Mouse (Mus musculus): Measurements from ENCODE around the gene Rbck1. TPM values are rescaled to one million over a fixed set of nuclear protein-coding genes. Genes with fewer than 3 reads are reported as not detected.
A peak's percentile ranks its signal among the peaks of the same experiment; 100 is the strongest.

Rbck1 gene
- polyA plus RNA-seq, 1 experiment from 2014 or later: 67.9 TPM

DNA sequence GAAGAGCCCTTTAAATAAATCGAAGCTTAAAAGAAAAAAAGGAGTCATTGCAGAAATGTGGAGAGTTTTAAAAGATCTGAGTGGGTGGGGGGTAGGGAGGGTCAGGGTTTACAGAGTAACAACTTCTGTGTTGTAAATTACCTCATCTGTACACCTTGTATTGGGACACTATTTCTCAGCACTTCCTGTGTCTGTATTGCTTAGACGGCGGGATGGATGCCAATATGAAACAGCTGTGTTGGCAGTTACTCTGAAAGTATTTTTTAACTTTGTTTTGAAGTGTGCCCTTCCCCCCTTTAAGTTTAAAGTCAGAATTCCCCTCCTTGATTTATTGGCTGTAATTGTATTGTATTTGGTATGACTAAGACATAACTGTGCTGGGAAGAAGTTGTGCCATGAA, 51.0 kb downstream of the Rbck1 start:
- Histone ChIP-seq H3K4me3 (ENCODE audit: low read depth, low read length) (no peak overlapping the region), H3K4me1 (ENCODE audit: insufficient read depth, low read depth, low read length) (no peaks in the 10 kb centered on the region), H3K27me3 (replicated peaks; ENCODE audit: insufficient read depth, low read length) (no peaks in the 10 kb centered on the region), H3K27ac (ENCODE audit: low read length) (no peak overlapping the region), H3K9me3 (ENCODE audit: low read length) (no peaks in the 10 kb centered on the region), H3K36me3 (ENCODE audit: insufficient read depth, low read length) (peaks cover 26% of the 10 kb centered on the region; the same call in 1 of the 2 replicates), H3K9ac (replicated peaks; ENCODE audit: low read depth) (no peak overlapping the region), H3K4me2 (replicated peaks; ENCODE audit: low read depth, low read length) (no peak overlapping the region)
- no peak for ATAC-seq
- DNase-seq (ENCODE audit: low spot score): peak; percentile 23
- WGBS: 67% methylated on average over 3 of the region's 3 CpGs
- TF ChIP-seq EP300 (IDR thresholded peaks at IDR 0.05): no peak
- no peak for TF ChIP-seq CTCF (IDR thresholded peaks at IDR 0.05)

- peak; percentile 49 for TF ChIP-seq CTCF (IDR thresholded peaks at IDR 0.05)
- TF ChIP-seq EP300 (IDR thresholded peaks at IDR 0.05): no peak
- WGBS: 78% methylated on average over 2 of the region's 2 CpGs
- DNase-seq (ENCODE audit: low spot score) (peak; percentile 17), ATAC-seq (no peak)
- peaks cover 14% of the 10 kb centered on the region; the same call in 1 of the 2 replicates for H3K36me3 ChIP-seq (ENCODE audit: insufficient read depth, low read length)
- no peaks in the 10 kb centered on the region for H3K4me1 ChIP-seq (ENCODE audit: insufficient read depth, low read depth, low read length)
- no peaks in the 10 kb centered on the region for H3K9me3 ChIP-seq (ENCODE audit: low read length)
- H3K9ac ChIP-seq (replicated peaks; ENCODE audit: low read depth): no peak overlapping the region
- no peak overlapping the region for H3K4me2 ChIP-seq (replicated peaks; ENCODE audit: low read depth, low read length)
- no peak overlapping the region for H3K4me3 ChIP-seq (ENCODE audit: low read depth, low read length)
- no peaks in the 10 kb centered on the region for H3K27me3 ChIP-seq (replicated peaks; ENCODE audit: insufficient read depth, low read length)
- H3K27ac ChIP-seq (ENCODE audit: low read length): no peak overlapping the region
These were observed 58.8 kb downstream of the Rbck1 start for GRCm38 (mm10) chr2:152273639-152274038.

Other genes with a start within 250 kb of the Rbck1 start
- 8.9 and 9.4 TPM in 2 replicates for gene Srxn1, start 227.1 kb downstream of the Rbck1 start, polyA plus RNA-seq (2015; fragmentation: Nextera tagmentation; extraction: Ambion mirVana)
- gene Tcf15, start 189.1 kb downstream of the Rbck1 start, polyA plus RNA-seq (2015; fragmentation: Nextera tagmentation; extraction: Ambion mirVana): 2.0 and 3.6 TPM in 2 replicates
- gene Csnk2a1, start 105.8 kb downstream of the Rbck1 start, polyA plus RNA-seq (2015; fragmentation: Nextera tagmentation; extraction: Ambion mirVana): 62.4 and 70.4 TPM in 2 replicates
- gene Tbc1d20, start 38.8 kb downstream of the Rbck1 start, polyA plus RNA-seq (2015; fragmentation: Nextera tagmentation; extraction: Ambion mirVana): 37.5 and 38.8 TPM in 2 replicates
- gene Trib3, start 11.4 kb upstream of the Rbck1 start, polyA plus RNA-seq (2015; fragmentation: Nextera tagmentation; extraction: Ambion mirVana): 5.7 and 6.7 TPM in 2 replicates
- not detected in 2 replicates for gene Nrsn2, start 44.0 kb upstream of the Rbck1 start, polyA plus RNA-seq (2015; fragmentation: Nextera tagmentation; extraction: Ambion mirVana)
- gene Sox12, start 65.4 kb upstream of the Rbck1 start, polyA plus RNA-seq (2015; fragmentation: Nextera tagmentation; extraction: Ambion mirVana): 3.5 and 3.9 TPM in 2 replicates
- 17.3 TPM in 2 replicates for gene Zcchc3, start 82.4 kb upstream of the Rbck1 start, polyA plus RNA-seq (2015; fragmentation: Nextera tagmentation; extraction: Ambion mirVana)
- 10.7 and 14.6 TPM in 2 replicates for gene 6820408C15Rik, start 82.9 kb upstream of the Rbck1 start, polyA plus RNA-seq (2015; fragmentation: Nextera tagmentation; extraction: Ambion mirVana)
- gene Defb23, start 132.0 kb upstream of the Rbck1 start, polyA plus RNA-seq (2015; fragmentation: Nextera tagmentation; extraction: Ambion mirVana): not detected in 2 replicates
- not detected in 2 replicates for gene Defb20, start 144.4 kb upstream of the Rbck1 start, polyA plus RNA-seq (2015; fragmentation: Nextera tagmentation; extraction: Ambion mirVana)
- gene Defb22, start 157.5 kb upstream of the Rbck1 start, polyA plus RNA-seq (2015; fragmentation: Nextera tagmentation; extraction: Ambion mirVana): not detected in 2 replicates
- gene Defb26, start 179.0 kb upstream of the Rbck1 start, polyA plus RNA-seq (2015; fragmentation: Nextera tagmentation; extraction: Ambion mirVana): not detected in 2 replicates
- not detected in 2 replicates for gene Defb28, start 185.6 kb upstream of the Rbck1 start, polyA plus RNA-seq (2015; fragmentation: Nextera tagmentation; extraction: Ambion mirVana)
- not detected in 2 replicates for gene Defb29, start 207.4 kb upstream of the Rbck1 start, polyA plus RNA-seq (2015; fragmentation: Nextera tagmentation; extraction: Ambion mirVana)
- not detected in 2 replicates for gene Gm17416, start 236.7 kb upstream of the Rbck1 start, polyA plus RNA-seq (2015; fragmentation: Nextera tagmentation; extraction: Ambion mirVana)
- gene Defb21, start 240.1 kb upstream of the Rbck1 start, polyA plus RNA-seq (2015; fragmentation: Nextera tagmentation; extraction: Ambion mirVana): not detected in 2 replicates
- gene Defb19, start 247.7 kb upstream of the Rbck1 start, polyA plus RNA-seq (2015; fragmentation: Nextera tagmentation; extraction: Ambion mirVana): 0.36 TPM in 1 of 2 replicates, not detected in the other